Mouse (Mus musculus) cerebellum, adult 2 months (tissue): Measurements from ENCODE around the gene Gckr. TPM values are rescaled to one million over a fixed set of nuclear protein-coding genes. Genes with fewer than 3 reads are reported as not detected.

Source experiments
- DNase-seq, 2 experiments: peaks; one replicate each; pipeline ENCODE4 v3.0.0; 2021
- H3K27ac ChIP-seq: fragments of 200-500 bp; 2 replicates; pipeline ENCODE4 v1.5.1; 2012; ENCODE audit warnings: low read length, control low read depth, inconsistent platforms; ENCODE audit not compliant: insufficient read depth
- H3K27me3 ChIP-seq: fragments of 200-500 bp; 2 replicates; pipeline ENCODE4 v1.6.1; 2012; ENCODE audit warnings: inconsistent platforms, mild to moderate bottlenecking, low read length, moderate library complexity; ENCODE audit not compliant: control insufficient read depth, insufficient read depth
- H3K4me1 ChIP-seq: fragments of 200-500 bp; 2 replicates; pipeline ENCODE4 v1.6.1; 2011; ENCODE audit warnings: low read length; ENCODE audit not compliant: control insufficient read depth, insufficient read depth
- H3K4me3 ChIP-seq: fragments of 200-500 bp; replicated peaks from 2 replicates; pipeline ENCODE3; 2011; ENCODE audit warnings: mild to moderate bottlenecking, low read depth, low read length, control low read depth; ENCODE audit not compliant: insufficient read depth
- CTCF ChIP-seq: fragments of 200-500 bp; IDR thresholded peaks from 2 replicates; pipeline ENCODE4 v1.5.1; 2011; ENCODE audit warnings: low read depth, mild to moderate bottlenecking, control low read depth, low read length, moderate library complexity, borderline replicate concordance; ENCODE audit not compliant: insufficient read depth
- POLR2A ChIP-seq: fragments of 200-500 bp; IDR thresholded peaks from 2 replicates; pipeline ENCODE4 v1.6.1; 2011; ENCODE audit warnings: low read length, control low read depth, borderline replicate concordance; ENCODE audit not compliant: insufficient read depth
- WGBS: fragments of 180-500 bp; shearing (Covaris S2); methylation state at CpG from one replicate; pipeline ENCODE4 v1.1.7; 2018; 5-methylcytosine and 5-hydroxymethylcytosine counted together
- polyA plus RNA-seq: library from polyadenylated mRNA; depleted of rRNA; stranded (reverse); fragments of >200 nt; gene quantifications from 2 replicates; pipeline ENCODE4 v1.2.3, GENCODE M21; 2012; rRNA removed

Gckr gene
- polyA plus RNA-seq, 1 experiment: 1.2 TPM

- no peaks in the 10 kb centered on the region for H3K4me1 ChIP-seq
- TF ChIP-seq CTCF (no peak), POLR2A (no peak)
- no peaks in the 10 kb centered on the region for H3K27me3 ChIP-seq
- no peak for DNase-seq
- H3K4me3 ChIP-seq: no peak overlapping the region
- no peak overlapping the region for H3K27ac ChIP-seq
- 75% methylated on average over 6 of the region's 6 CpGs for WGBS
Measured at GRCm38 (mm10) chr5:31360955-31361354, 63.7 kb downstream of the Gckr start.

Other genes starting within 250 kb of the Gckr start
- 170 and 175 TPM in 2 replicates for gene Atraid, start 249.1 kb upstream of the Gckr start, polyA plus RNA-seq
- gene Slc5a6, start 248.5 kb upstream of the Gckr start, polyA plus RNA-seq: 45.1 and 49.6 TPM in 2 replicates
- 21.7 and 23.4 TPM in 2 replicates for gene Cad, start 242.7 kb upstream of the Gckr start, polyA plus RNA-seq
- gene Dnajc5g, start 191.2 kb upstream of the Gckr start, polyA plus RNA-seq: not detected in 2 replicates
- gene Slc30a3, start 189.2 kb upstream of the Gckr start, polyA plus RNA-seq: 19.7 and 23.5 TPM in 2 replicates
- gene Trim54, start 180.7 kb upstream of the Gckr start, polyA plus RNA-seq: not detected in 2 replicates
- gene Ucn, start 158.6 kb upstream of the Gckr start, polyA plus RNA-seq: 1.2 TPM in 1 of 2 replicates, not detected in the other
- gene Mpv17, start 143.2 kb upstream of the Gckr start, polyA plus RNA-seq: 91.1 and 91.7 TPM in 2 replicates
- gene Gm29609, start 117.5 kb upstream of the Gckr start, polyA plus RNA-seq: 3.9 and 4.1 TPM in 2 replicates
- 94.6 and 100 TPM in 2 replicates for gene Gtf3c2, start 117.3 kb upstream of the Gckr start, polyA plus RNA-seq
- 124 and 125 TPM in 2 replicates for gene Snx17, start 104.2 kb upstream of the Gckr start, polyA plus RNA-seq
- gene Eif2b4, start 104.0 kb upstream of the Gckr start, polyA plus RNA-seq: 87.1 and 93.7 TPM in 2 replicates
- 44.5 and 45.4 TPM in 2 replicates for gene Zfp513, start 95.1 kb upstream of the Gckr start, polyA plus RNA-seq
- gene Ppm1g, start 76.8 kb upstream of the Gckr start, polyA plus RNA-seq: 83.9 and 84.1 TPM in 2 replicates
- 143 and 148 TPM in 2 replicates for gene Nrbp1, start 56.6 kb upstream of the Gckr start, polyA plus RNA-seq
- gene Gm9970, start 56.2 kb upstream of the Gckr start, polyA plus RNA-seq: 0.48 TPM in 1 of 2 replicates, not detected in the other
- 4.3 and 5.2 TPM in 2 replicates for gene Krtcap3, start 45.8 kb upstream of the Gckr start, polyA plus RNA-seq
- 69.3 and 75.3 TPM in 2 replicates for gene Ift172, start 6.3 kb upstream of the Gckr start, polyA plus RNA-seq
- gene Fndc4, start 1.4 kb upstream of the Gckr start, polyA plus RNA-seq: 184 and 190 TPM in 2 replicates
- 46.1 and 46.3 TPM in 2 replicates for gene Zfp512, start 155.0 kb downstream of the Gckr start, polyA plus RNA-seq
- not detected in 2 replicates for gene 4930548H24Rik, start 188.3 kb downstream of the Gckr start, polyA plus RNA-seq
- 24.8 and 26.7 TPM in 2 replicates for gene Gpn1, start 197.3 kb downstream of the Gckr start, polyA plus RNA-seq
- 25.0 and 26.3 TPM in 2 replicates for gene Slc4a1ap, start 229.6 kb downstream of the Gckr start, polyA plus RNA-seq
- 17.1 and 17.9 TPM in 2 replicates for gene Supt7l, start 230.4 kb downstream of the Gckr start, polyA plus RNA-seq